Mouse (Mus musculus): ENCODE measurements at regions not wholly inside any gene's neighbourhood (a gene's known extent, or its start where the extent isn't known, plus 50 kb on each side); places are given as distances from the start of the nearest gene placed in this dataset.

- no peak for DNase-seq (ENCODE audit: extremely low spot score, low spot score)
Observed at GRCm38 (mm10) chr17:72993134-72993533, 75.0 kb downstream of the Lbh start.

GRCm38 (mm10) chr17:72993626-72994025 is 75.5 kb downstream of the Lbh start:
- DNase-seq (ENCODE audit: extremely low spot score, low spot score), result no peak

GRCm38 (mm10) chr17:72996539-72996938 is 78.4 kb downstream of the Lbh start:
- DNase-seq (ENCODE audit: extremely low spot score, low spot score), result no peak

GRCm38 (mm10) chr17:72997301-72997921 is 79.3 kb downstream of the Lbh start:
- peak; percentile 72 for DNase-seq (ENCODE audit: extremely low spot score, low spot score)

- DNase-seq (ENCODE audit: extremely low spot score, low spot score), result no peak
Observed at GRCm38 (mm10) chr17:73005100-73005499, 87.0 kb downstream of the Lbh start.

- DNase-seq (ENCODE audit: extremely low spot score, low spot score), result peak; percentile 49
Observed at GRCm38 (mm10) chr17:73008901-73009300, 90.8 kb downstream of the Lbh start.

GRCm38 (mm10) chr17:73009962-73010361 is 91.9 kb downstream of the Lbh start:
- DNase-seq (ENCODE audit: extremely low spot score, low spot score), result no peak

GRCm38 (mm10) chr17:73012356-73012755 is 94.3 kb downstream of the Lbh start:
- no peak for DNase-seq (ENCODE audit: extremely low spot score, low spot score)

- no peak for DNase-seq (ENCODE audit: extremely low spot score, low spot score)
Observed at GRCm38 (mm10) chr17:73012954-73013353, 94.8 kb upstream of the Lclat1 start.

GRCm38 (mm10) chr17:73014090-73014853 is 93.5 kb upstream of the Lclat1 start:
- no peak for DNase-seq (ENCODE audit: extremely low spot score, low spot score)

GRCm38 (mm10) chr17:73017173-73017572 is 90.6 kb upstream of the Lclat1 start:
- DNase-seq (ENCODE audit: extremely low spot score, low spot score), result no peak

- no peak for DNase-seq (ENCODE audit: extremely low spot score, low spot score)
Observed at GRCm38 (mm10) chr17:73022630-73023051, 85.1 kb upstream of the Lclat1 start.

- no peak for DNase-seq (ENCODE audit: extremely low spot score, low spot score)
Observed at GRCm38 (mm10) chr17:73023362-73024107, 84.2 kb upstream of the Lclat1 start.

GRCm38 (mm10) chr17:73027122-73027521 is 80.7 kb upstream of the Lclat1 start:
- no peak for DNase-seq (ENCODE audit: extremely low spot score, low spot score)

- DNase-seq (ENCODE audit: extremely low spot score, low spot score), result no peak
Observed at GRCm38 (mm10) chr17:73031796-73032195, 76.0 kb upstream of the Lclat1 start.

GRCm38 (mm10) chr17:73032326-73032725 is 75.5 kb upstream of the Lclat1 start:
- DNase-seq (ENCODE audit: extremely low spot score, low spot score), result no peak

- DNase-seq (ENCODE audit: extremely low spot score, low spot score), result no peak
Observed at GRCm38 (mm10) chr17:73034420-73034819, 73.4 kb upstream of the Lclat1 start.

GRCm38 (mm10) chr17:73034981-73035481 is 72.8 kb upstream of the Lclat1 start:
- no peak for DNase-seq (ENCODE audit: extremely low spot score, low spot score)

GRCm38 (mm10) chr17:73036845-73037244 is 70.9 kb upstream of the Lclat1 start:
- no peak for DNase-seq (ENCODE audit: extremely low spot score, low spot score)

GRCm38 (mm10) chr17:73038586-73038985 is 69.2 kb upstream of the Lclat1 start:
- DNase-seq (ENCODE audit: extremely low spot score, low spot score), result no peak

- DNase-seq (ENCODE audit: extremely low spot score, low spot score), result no peak
Observed at GRCm38 (mm10) chr17:73044918-73045580, 62.7 kb upstream of the Lclat1 start.
